Mouse (Mus musculus): ENCODE data around the gene Mon1b.
A peak's percentile ranks its signal among the peaks of the same experiment; 100 is the strongest.

The Mon1b gene

DNA sequence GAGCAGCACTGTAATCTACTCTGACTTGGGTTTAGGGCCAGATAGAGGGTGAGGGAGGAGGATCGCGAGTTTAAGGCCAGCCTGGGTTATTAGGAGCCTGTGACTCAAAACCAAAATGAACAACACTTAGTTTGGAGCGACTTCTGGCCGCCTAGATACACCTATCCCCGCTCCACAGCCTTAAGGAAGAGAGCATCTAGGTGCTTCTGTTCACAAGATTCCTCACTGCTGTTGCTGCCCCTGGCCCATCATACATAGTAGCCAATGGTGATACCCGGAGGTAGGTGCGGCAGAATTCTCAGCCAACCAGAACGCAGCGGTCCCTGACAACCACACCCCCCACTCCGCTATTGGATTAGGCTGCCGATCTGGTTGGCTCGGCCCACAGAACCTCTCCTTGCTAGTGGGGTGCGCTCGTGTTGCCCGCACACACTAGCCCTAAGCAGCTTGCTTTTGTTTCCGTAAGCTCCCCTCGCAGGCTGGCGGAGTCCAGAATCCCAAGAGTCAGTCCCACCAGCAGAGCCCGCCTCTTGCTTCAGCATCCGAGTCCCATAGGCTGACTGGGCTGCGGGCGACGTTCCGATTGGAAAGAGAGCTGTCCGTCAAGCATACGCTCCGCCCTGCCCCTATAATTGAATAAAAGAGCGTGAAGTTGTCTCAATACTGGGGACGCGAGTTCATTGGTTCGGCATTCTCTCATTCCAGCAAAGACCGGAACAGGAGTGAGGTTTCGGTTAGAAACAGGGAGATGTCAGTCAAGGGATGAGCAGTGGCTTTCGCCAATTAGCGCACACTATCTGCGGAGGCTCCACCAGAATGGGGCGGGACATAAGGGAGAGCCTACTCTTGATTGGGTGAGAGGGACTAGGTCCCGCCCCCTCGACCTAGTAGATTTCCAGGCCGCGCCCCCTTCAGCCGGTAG lies at the start of gene Mon1b:
Gene Mon1b (plus strand): TSS at position 918 of the 922 bp plus-strand sequence.
- peak; percentile 99 for DNase-seq

DNA sequence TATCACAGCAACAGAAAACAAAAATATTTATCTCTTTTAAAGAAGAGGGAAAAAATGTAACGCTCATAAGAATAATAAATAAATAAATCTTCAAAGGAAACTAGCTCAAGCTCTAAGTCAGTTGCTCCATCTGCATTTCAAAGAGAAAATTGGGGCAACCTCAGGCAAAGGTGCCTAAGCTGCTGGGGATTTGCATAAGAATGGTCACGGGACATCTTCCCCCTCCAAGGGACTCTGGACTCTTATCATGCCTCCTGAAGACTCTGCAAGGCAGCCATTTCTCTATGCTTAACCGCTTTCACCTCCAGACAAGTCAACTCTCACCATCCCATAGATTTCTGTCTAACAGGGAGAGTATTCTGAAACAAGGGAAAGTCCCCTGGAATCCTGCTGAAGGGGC lies 37.0 kb upstream of the Mon1b start:
- DNase-seq, result no peak

DNA sequence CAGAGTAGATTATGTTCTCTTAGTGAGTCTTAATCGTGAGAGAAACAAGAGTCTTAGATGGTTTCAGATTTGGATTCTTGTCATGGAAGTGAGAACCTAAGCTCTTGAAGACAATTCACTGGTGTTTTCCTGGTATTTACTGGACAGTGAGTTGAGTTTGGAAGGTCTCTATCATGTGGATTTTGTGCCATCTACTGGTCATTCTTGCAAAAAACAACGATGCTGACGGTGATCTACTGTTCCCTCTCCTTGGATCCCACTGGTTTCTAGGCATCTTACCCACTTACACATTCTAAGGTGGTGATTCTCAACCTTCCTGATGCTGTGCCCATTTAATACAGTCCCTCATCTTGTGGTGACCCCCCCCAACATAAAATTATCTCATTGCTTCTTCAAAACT lies 2.8 kb upstream of the Mon1b start:
- peak; percentile 41 to 66 for DNase-seq

DNA sequence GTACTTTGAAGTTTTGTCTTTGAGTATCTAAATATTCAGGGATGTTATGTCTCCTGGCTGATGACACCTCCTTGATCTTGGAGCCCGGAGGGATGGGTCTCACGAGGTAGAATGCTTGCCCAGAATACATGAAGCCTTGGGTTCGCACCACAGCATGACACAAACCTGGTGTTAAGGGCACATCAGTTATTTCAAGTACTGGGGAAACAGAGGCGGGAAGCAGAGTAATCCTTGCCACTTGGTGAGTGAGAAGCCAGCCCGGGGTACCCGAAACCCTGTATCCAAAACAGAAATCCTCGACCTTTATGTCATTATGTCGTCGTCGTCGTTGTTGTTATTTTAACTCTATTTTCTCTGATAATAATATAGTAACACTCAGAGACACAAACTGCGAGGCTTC lies 1.2 kb upstream of the Mon1b start:
- DNase-seq, result peak in 1 of 2 experiments; percentile 26

DNA sequence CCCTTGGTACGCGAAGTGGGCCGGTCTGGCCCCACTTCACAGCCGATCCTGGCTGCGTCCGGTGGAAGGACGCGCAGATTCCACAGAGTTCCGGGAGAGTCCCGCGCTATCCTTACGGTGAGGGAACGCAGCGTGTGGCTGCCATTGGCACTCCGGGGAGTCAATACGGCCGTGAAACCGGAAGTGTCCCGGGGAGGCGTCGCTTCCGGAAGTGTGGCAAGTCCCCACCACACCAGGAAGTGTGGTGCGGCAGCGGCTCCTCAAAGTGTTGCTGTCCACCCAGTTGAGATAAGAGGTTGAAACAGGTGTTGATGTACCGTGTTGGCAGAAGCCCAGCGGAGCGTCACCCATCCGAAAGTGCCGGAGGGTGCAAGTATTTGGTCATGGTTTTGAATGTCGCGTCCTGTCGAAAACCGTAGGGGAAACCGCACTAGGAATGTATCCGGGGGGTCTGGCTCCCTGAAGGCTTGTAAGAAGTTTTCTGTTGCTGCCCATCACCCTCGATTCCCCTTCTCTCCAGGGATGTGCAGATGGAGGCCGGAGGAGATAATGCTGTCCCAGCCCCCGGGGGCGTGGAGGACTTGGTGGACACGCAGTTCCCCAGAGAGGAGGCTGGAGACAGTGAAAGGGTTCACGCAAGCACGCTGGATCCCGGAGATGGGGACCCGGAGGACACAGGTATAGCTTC lies 349 bp downstream of the Mon1b start:
- no peak for DNase-seq

DNA sequence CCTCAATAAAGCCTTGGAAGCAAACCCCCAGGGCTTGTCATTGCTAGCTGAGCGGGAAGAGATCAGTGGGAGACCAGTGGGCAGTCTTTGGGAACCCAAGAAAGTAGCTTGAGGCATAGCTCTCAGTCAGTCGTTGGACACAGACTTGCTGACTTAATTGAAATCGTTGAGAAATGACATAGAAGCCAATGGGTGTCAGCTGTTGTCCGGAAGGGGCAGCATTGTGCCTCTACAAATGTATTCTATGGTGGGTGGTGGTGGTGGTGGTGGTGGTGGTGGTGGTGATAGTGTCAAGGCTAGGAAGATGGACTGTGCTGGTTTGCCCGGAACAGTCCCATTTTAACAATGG lies 867 bp downstream of the Mon1b start:
- no peak for DNase-seq

DNA sequence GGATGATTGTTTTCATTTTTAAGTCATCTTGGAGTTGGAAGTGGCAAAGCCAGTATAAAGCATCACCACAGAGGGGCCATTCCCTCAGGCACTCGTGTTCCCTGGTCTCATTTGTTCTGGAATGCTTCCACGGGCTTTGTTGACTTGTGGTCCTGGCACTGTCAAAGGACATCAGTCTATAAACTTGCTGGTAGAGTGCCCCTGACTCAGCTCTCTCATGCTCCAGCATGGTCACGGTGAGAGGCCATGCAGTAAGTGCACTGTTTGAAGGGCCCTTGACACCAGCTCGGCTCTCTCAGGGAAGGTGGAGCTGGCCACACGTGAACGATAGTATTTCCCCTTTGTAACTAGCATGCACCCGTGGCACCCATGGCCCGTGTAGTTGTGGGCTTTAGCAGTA lies 5.0 kb downstream of the Mon1b start:
- DNase-seq, result no peak

DNA sequence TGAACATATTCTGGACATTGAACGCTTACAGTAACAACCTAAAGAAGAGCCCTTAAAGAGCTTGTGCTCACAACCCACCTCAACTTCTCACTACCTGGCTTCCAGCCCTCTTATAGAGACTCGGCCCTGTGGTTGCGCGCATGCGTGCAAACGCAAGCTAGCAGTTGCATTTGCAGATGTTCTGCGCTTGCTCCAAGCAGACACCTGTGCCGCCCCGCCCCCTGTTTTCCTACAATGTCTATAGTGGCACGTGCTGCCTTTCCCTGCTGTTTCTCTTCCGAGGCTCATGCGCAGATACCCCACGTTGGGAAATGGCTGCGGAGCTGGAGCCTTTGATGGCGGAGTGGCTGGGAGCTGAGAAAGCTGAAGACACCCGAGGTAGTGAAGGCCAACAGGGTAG lies 7.5 kb downstream of the Mon1b start, which contains the start of gene Syce1l:
Gene Syce1l (plus strand): TSS at position 288 of the 400 bp plus-strand sequence.
- no peak for DNase-seq

DNA sequence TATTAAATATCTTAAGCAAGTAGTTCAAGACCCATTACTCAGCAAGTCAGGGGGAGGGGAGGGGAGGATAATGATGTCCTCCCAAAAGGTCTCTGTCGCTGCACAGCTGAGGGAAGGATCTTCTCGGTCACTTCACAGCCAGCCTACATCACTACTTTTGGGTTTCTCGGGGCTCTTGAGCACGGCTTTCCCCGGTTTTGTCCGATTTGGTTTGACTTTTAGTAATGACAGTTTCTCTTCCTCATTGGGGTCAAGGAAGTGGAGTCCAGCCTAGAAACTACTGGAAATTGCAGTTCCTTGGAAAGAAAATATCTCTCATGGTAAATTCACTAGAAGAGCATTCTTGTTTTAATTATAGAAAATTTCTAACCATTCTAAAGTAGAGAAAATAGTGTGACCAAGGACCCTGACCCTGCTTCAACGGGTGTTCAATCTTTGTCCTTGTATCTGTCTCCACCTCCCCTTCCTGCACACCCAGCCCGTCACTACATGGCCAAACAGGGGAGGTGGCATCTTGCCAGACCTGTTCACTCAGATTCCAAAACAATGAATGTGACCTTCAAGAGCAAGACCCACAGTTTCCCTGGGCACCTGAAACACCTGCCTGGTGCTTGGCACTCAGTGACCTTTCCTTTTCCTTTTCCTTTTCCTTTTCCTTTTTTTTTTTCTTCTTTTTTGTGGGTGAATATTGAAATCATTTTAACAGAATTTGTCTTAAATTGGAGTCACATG lies 8.3 kb downstream of the Mon1b start:
- DNase-seq, result no peak

DNA sequence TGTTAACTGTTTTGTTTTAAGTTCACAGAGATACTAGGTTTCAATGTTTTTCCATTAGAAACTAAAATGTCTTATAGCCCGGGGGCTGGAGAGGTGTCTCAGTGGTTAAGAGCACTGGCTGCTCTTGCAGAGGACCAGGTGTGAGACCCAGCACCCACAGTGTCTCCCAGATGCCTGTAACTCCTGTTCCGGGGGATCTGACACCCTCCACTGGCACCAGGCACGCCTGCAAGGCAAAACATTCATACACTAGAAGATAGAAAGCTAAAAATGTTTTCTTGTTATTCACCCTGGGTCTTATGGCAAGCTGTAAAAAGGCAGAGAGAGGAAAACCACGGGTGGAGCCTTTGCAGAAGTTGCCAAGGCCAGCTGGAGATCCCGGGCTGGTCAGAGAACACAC lies 9.8 kb downstream of the Mon1b start:
- no peak for DNase-seq

DNA sequence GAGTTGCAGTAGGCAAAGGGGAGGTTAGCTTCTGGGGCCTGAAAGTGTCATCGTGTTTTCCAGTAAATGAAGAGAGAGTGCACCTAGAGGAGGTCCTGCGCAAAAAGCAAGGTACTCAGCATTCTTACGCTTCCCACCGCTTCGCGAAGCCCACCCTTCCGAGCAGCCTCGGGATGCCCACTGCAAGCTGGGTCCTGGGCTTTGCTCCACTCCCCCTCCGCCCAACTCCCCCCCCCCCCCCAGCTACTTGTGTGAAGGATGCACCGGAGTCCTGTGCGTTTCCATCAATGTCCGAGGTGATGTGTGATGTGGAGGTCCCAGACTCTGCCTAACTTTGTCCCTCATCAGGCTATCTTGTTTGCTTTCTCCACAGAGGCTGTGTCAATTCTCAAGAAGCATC lies 17.1 kb downstream of the Mon1b start:
- DNase-seq, result no peak

DNA sequence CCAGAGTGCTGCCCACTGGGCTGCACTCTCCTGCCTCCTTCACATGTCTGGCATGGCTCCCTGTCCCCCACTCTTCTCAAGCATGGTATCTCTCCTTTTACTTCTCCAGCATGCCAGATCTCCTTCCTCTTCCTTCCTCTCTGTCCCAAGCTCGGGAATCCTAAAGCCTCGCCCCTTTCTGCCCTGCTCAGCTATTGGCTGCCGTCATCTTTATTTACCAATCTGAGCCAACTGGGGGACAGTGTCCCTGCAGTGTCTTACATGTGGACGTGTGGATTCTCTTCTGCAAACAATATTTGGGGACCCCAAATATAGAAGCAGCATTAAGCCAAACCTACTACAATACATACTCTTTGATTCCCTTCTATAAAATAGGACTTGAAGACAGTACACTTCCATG lies 17.8 kb downstream of the Mon1b start:
- DNase-seq, result no peak

DNA sequence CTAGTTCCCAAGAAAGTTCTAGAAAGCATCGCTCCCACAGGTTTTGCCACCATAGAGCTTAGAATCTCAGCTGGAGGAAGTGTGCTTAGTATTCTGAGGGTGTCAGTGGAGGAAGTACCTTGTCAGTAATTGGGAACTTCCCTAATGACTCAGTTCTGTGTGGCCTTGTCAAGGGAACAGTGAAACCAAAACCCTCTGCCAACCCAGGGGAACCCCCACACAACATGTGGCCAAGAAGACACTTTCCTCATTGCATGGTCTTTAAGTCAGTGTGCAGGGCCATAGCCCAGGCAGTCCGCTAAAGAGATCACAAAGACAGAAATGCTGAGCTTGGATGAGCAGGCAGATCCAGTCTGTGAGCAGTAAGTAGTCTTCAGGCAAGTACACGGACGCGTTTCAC lies 20.8 kb downstream of the Mon1b start:
- DNase-seq, result no peak

DNA sequence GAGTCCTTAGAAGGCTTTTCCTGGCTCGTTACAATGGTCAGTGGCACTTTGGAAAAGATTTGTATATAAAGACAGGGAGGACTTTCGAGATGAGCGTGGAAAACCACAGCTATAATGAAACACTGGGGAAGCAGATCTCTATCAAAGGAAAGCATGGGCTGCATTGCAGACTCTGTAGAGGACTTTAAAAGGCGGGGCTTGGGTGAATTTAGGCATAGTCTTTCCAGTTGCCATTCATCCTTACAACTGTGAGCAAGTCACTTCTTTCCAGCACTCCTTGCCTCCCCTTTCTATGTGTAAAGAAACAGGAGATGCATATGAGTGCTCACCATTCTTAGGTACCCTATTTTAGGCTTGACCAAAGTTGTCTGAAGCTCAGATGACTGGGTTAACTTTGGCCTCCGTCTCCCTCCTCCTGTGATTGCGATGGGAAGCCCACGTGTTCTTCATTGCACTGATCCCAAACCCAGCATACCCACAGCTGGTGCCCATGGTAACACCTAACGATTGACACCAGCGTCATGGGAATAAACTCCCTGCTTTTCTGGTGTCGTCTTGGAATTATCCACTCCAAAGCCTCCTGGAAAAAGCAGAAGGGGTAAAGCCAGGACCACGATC lies 21.4 kb downstream of the Mon1b start:
- no peak for DNase-seq

DNA sequence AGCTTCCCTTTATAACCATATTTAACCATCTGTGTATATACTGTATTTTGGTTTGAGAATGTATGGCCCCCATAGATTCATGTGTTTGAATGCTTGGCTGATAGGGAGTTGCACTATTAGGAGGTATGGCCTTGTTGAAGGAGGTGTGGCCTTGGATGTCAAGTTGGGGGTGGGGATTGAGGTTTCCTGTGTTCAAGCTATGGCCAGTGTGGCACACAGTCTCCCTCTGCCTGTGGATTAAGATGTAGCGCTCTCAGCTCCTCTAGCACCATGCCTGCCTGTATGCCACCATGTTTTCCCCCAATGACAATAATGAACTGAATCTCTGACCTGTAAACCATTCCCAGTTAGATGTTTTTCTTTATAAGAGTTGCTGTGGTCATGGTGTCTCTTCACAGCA lies 24.7 kb downstream of the Mon1b start:
- DNase-seq, result no peak

DNA sequence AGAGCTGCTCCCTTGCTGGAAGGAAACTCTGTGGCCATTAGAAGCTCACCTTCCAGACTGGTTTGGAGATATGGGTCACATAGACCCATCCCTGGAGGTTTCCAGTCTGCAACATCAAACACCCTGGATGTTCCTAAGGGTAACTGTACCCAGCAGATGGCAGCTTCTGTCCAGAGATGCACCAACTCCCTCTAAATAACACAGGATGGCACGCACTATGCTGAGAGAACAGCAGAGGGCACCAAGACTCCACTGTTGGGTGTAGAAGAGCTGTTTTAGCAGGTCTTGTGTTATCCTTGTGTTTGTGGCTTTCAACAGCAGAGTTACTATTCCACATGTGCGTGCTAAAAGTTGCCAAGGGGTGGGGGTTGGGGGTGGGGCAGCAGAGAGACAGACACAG lies 29.2 kb downstream of the Mon1b start:
- DNase-seq, result peak; percentile 83 to 90

DNA sequence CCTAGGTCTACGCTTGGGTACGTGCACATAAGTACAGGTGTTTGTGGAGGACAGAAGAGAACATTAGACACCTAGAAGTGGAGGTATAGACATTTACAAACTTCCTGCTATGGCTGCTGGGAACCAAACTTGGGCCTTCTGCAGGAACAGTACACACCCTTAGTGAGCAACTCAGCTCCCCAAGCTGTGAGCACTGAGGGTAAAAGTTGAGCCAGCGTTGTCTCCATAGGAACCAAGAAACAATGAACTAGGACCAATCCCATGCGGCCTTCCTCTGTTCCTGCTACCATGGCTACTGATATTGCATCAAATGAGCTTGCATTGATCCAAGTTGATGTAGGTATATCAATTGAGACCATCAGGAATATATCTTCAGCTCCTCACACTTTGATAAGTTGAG lies 29.6 kb downstream of the Mon1b start:
- DNase-seq, result no peak

DNA sequence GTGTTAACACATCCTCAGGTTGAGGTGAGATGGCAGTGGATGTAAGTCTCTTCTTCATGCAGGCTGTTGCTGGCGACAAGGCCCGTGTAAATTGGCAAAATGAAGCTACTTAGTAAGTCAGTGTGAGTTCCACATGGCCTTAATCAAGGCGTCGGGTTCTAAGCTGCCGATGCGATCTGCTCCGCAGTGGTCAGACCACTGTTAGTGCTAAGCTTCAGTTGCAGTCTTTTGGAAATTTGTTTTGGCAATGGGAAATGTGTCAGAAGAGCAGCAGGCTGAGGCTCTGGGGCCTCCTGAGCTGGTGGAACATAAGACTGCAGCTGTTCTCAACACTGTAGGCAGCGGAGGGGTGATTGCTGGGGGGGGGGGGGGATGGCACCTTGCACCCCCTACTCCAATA lies 30.6 kb downstream of the Mon1b start:
- no peak for DNase-seq

DNA sequence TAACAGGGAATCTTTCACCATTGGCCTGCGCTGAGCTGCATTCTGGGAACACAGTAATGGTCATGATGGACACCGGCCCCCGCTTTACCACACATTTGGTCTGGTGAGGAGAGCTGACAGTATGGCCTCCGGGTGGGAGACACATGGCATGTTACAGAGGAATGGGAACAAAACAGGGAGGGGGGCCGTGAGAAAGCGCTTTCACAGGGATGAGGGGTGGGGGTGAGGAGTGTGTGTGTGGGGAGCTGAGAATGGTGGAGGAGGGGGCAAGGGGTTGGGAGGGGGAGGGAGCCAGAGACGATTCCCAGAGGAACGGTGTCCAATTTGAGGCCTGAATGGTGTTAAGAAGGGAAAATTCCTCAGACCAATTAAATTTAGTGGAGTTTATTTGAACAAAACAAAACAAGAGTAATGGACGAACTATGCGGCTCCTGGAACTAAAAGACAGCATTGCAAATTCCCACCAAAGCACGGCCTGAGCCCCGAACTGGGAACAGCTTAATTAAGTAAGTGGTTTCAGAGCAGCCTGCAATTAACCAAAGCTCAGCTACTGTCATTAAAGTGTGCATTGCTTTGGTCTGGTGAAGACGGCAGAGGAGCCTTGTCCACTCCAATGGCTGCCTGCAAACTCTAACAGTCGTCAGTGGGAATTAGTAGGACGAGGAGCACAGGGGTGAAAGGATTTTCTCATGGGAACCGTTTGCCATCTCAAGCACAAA lies 31.5 kb downstream of the Mon1b start:
- no peak for DNase-seq

DNA sequence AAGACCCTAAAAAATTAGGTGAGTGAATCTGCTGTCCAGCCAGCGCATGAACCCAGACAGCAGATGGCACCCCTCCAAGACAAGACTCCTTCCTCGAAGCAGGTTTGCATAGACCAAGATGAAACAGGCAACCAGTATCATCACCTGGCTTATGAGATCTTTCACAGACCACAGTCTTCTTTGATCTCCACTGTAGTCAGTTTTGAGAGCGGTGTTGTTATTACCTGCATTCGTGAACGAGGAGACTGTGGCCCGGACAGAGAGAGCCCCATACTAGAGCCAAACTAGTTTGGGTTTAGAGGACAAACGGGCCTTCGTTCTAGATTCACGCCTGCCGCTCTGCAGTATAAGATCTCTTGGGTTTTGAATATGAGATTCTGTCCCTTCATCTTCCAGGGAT lies 34.5 kb downstream of the Mon1b start:
- DNase-seq, result no peak

DNA sequence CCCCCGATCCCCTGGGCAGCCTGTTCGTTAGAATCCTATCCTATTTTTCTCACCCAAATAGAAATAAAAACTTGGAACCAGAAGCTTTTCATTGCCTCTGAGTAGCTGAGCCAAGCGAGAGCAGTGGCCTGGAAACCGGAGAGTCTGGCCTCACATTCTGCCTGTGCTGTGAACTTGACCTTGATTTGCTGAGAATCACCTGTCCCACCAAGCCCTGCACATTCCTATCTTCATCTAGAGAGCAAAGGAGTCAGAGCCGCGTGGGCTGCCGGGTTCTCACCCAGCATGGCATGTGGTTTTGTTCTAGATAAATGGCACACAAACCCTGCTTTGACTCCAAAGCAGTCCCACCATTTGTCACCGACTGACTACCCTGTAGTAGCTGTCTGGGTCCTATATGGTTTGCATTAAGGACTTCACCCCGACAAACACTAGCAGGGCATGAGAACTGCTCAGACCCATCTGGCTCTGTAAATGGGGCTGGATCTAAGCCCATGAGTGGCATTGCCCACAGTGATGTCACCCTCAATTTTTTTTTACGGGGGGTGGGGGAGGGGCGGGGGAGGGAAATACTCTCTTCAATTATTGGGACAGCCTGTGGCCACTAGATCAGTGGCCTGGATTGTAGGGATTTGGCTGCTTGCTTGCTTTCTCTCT lies 37.3 kb downstream of the Mon1b start:
- peak; percentile 25 to 38 for DNase-seq

DNA sequence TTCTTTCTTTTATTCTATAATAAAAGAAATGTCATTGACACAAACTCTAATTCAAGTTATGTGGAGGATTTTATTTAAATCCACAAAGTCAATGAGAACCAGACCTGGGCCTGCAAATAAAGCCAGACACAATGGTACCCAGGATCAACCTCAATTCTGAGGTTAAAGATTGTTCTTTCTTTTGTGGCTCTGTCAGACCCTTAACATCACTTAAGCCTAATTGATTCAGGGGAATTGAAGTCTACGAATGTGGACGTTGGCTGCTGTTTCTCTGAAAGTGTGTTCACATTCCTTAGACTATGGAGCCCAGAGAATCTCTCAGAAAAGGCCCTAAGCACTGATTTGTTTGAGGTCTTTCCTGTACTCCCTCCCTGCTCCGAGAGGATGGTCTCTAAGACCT lies 37.9 kb downstream of the Mon1b start:
- DNase-seq, result no peak

All from cerebellum, postnatal 25 days (tissue).